Mouse (Mus musculus) embryonic fibroblast, embryonic 13.5 days (primary cell): ENCODE data around the gene Espl1.

Source experiments
- CTCF ChIP-seq: IDR thresholded peaks from 2 replicates; pipeline ENCODE4 v1.5.1; 2011; ENCODE audit warnings: mild to moderate bottlenecking, control low read depth, low read length, moderate library complexity, borderline replicate concordance; ENCODE audit not compliant: insufficient read depth
- POLR2A ChIP-seq: IDR thresholded peaks from 2 replicates; pipeline ENCODE4 v1.6.1; 2011; ENCODE audit warnings: low read depth, mild to moderate bottlenecking, control low read depth, low read length, moderate library complexity

DNA sequence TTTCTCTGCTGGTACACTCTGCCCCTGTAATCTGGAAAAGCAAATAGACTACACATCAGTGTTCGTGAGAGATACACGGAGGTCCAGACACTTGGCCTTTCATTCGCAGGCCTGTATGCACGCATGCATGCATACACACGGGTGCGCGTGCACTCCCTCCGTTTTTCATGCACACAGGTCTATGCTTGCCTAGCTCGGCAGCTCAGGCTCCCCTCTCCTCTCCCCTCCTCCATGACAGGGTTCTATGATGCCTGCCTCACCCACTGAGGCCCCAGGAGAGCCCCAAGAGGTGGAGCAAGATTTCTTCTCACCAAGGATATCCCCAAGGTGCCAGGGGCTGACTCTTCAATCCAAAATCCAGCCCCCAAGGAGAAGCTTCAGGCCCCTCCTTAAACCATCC is 46.1 kb upstream of the Espl1 start:
- TF ChIP-seq CTCF (no peak), POLR2A (no peak)
